Mouse (Mus musculus) heart, postnatal 0 days (tissue): ENCODE results near the gene Gm10392. TPM values are rescaled to one million over a fixed set of nuclear protein-coding genes. Genes with fewer than 3 reads are reported as not detected.
A peak's percentile ranks its signal among the peaks of the same experiment; 100 is the strongest.

Source experiments
- ATAC-seq: fragments of 200-750 bp; cut with Nextera tagmentation; 2 replicates; pipeline ENCODE4 v1.8.0; 2017; ENCODE audit warnings: low read depth, moderate number of reproducible peaks, moderate library complexity; ENCODE audit not compliant: insufficient read depth
- DNase-seq: peaks from one replicate; pipeline ENCODE4 v3.0.0-alpha.2; 2016; ENCODE audit warnings: low spot score
- H3K27ac ChIP-seq: fragments of 300-500 bp; sonication (generic); 2 replicates; pipeline ENCODE4 v1.5.1; 2014; ENCODE audit warnings: low read depth, mild to moderate bottlenecking
- H3K27me3 ChIP-seq: fragments of 300-500 bp; sonication (generic); 2 replicates; pipeline ENCODE4 v1.6.1; 2014; ENCODE audit warnings: low read length, mixed read lengths; ENCODE audit not compliant: control insufficient read depth, insufficient read depth
- H3K36me3 ChIP-seq: fragments of 300-500 bp; sonication (generic); replicated peaks from 2 replicates; pipeline ENCODE4 v1.6.1; 2014; ENCODE audit warnings: low read length, mixed read lengths; ENCODE audit not compliant: control insufficient read depth, insufficient read depth
- H3K4me1 ChIP-seq: fragments of 300-500 bp; sonication (generic); 2 replicates; pipeline ENCODE4 v1.6.1; 2014; ENCODE audit warnings: antibody characterized with exemption; ENCODE audit not compliant: control insufficient read depth, insufficient read depth
- H3K4me2 ChIP-seq: fragments of 300-500 bp; sonication (generic); 2 replicates; pipeline ENCODE4 v1.6.1; 2014; ENCODE audit warnings: low read depth, mild to moderate bottlenecking, low read length, moderate library complexity
- H3K4me3 ChIP-seq: fragments of 300-500 bp; sonication (generic); 2 replicates; pipeline ENCODE4 v1.5.1; 2014; ENCODE audit warnings: low read depth, low read length
- H3K9ac ChIP-seq: fragments of 300-500 bp; sonication (generic); replicated peaks from 2 replicates; pipeline ENCODE4 v1.6.1; 2014; ENCODE audit warnings: low read depth, low read length, mixed read lengths
- H3K9me3 ChIP-seq: fragments of 300-500 bp; sonication (generic); replicated peaks from 2 replicates; pipeline ENCODE4 v1.6.1; 2016; ENCODE audit warnings: low read length; ENCODE audit not compliant: control insufficient read depth
- CTCF ChIP-seq: IDR thresholded peaks from 2 replicates; pipeline ENCODE4 v1.5.1; 2016; ENCODE audit warnings: antibody characterized with exemption, control low read depth, low read depth
- EP300 ChIP-seq: IDR thresholded peaks from 2 replicates; pipeline ENCODE4 v1.6.1; 2016; ENCODE audit warnings: antibody characterized with exemption, low read depth
- WGBS: fragments of 180-500 bp; shearing (Covaris S2); extraction: QIAGEN DNeasy Blood & Tissue Kit; methylation state at CpG from one replicate; pipeline ENCODE4 v1.1.7; 2014; 5-methylcytosine and 5-hydroxymethylcytosine counted together
- polyA plus RNA-seq: library from polyadenylated mRNA; unstranded; fragments of >200 nt; fragmentation: Nextera tagmentation; extraction: Ambion mirVana; gene quantifications from 2 replicates; pipeline ENCODE4 v1.2.1, GENCODE M21; 2015
- total RNA-seq: library from RNA; depleted of rRNA; stranded (reverse); fragments of >200 nt; gene quantifications from 2 replicates; pipeline ENCODE4 v1.2.3, GENCODE M21; 2014; ENCODE audit warnings: low replicate concordance

The Gm10392 gene
- total and polyA plus RNA-seq, 2 experiments from 2014 or later = 0.08 TPM; not detected in 1

DNA sequence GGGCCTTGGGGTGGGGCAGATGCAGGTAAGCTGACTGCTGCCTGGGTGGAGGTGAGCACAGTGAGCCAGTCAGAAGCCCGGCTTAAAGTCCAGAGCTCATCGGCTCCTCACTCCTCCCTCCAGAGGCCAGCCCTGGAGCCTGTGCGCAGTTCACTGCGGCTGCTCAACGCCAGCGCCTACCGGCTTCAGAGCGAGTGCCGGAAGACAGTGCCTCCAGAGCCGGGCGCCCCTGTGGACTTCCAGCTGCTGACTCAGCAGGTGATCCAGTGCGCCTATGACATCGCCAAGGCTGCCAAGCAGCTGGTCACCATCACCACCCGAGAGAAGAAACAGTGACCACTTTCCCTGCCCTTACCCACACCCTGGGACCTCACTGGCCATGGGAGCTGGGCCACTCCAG lies 12.7 kb downstream of the Gm10392 start:
- no peak overlapping the region for H3K4me2 ChIP-seq
- peaks cover 54% of the 10 kb centered on the region for H3K36me3 ChIP-seq
- H3K9me3 ChIP-seq = no peaks in the 10 kb centered on the region
- H3K4me1 ChIP-seq = 0 out of 2 replicates have a peak, but pooled peaks cover 8% of the 10 kb centered on the region
- H3K27me3 ChIP-seq = no peaks in the 10 kb centered on the region
- 80% methylated on average over 14 of the region's 14 CpGs for WGBS
- no peak for DNase-seq
- no peak for ATAC-seq
- no peak overlapping the region for H3K4me3 ChIP-seq
- H3K27ac ChIP-seq = no peak overlapping the region
- TF ChIP-seq CTCF (no peak), EP300 (no peak)
- H3K9ac ChIP-seq = no peak overlapping the region

DNA sequence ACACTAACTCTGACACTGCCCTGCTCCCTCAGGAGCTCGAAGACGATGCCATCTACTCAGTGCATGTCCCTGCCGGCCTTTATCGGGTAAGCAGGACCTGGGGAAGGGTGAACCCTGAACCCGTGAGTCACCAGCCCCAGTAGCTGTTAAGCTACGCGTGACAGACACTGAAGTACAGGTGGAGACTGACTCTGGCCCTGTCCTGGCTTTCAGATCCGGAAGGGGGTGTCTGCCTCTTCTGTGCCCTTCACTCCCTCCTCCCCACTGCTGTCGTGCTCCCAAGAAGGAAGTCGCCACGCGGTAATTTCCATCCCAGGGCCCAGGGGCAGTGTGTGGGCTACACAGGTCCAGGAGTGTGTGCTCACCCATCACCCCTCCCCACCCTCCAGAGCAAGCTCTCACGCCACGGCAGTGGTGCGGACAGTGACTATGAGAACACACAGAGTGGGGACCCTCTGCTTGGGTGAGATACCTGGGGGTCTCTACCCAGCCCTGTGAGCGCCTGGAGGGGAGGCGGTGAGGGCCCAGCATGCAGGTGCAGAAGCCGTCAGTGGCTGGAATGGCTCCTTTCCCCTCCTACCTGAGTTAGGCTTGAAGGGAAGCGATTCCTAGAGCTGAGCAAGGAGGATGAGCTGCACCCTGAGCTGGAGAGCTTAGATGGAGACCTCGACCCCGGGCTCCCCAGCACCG lies 13.6 kb downstream of the Gm10392 start:
- WGBS = 84% methylated on average over 22 of the region's 22 CpGs
- TF ChIP-seq CTCF (no peak), EP300 (no peak)
- DNase-seq (no peak), ATAC-seq (no peak)
- no peak overlapping the region for H3K27ac ChIP-seq
- no peaks in the 10 kb centered on the region for H3K27me3 ChIP-seq
- no peak overlapping the region for H3K9ac ChIP-seq
- no peak overlapping the region for H3K4me3 ChIP-seq
- peaks cover 59% of the 10 kb centered on the region for H3K36me3 ChIP-seq
- H3K9me3 ChIP-seq = no peaks in the 10 kb centered on the region
- 0 out of 2 replicates have a peak, but pooled peaks cover 8% of the 10 kb centered on the region for H3K4me1 ChIP-seq
- no peak overlapping the region for H3K4me2 ChIP-seq

DNA sequence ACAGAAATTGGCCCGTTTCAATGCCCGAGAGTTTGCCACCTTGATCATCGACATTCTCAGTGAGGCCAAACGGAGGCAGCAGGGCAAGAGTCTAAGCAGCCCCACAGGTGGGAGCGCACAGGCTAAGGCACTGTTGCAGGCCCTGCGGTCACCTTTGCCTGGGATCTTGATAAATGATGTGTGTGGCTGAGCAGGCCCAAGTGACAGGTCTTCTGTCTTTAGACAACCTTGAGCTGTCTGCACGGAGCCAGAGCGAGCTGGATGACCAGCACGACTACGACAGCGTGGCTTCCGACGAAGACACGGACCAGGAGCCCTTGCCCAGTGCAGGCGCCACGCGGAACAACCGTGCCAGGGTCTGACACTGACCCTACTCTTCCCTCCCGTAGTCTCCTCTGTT lies 14.6 kb downstream of the Gm10392 start:
- Histone ChIP-seq H3K9me3 (no peaks in the 10 kb centered on the region), H3K27me3 (no peaks in the 10 kb centered on the region), H3K4me2 (no peak overlapping the region), H3K9ac (no peak overlapping the region), H3K36me3 (peaks cover 70% of the 10 kb centered on the region), H3K27ac (no peak overlapping the region), H3K4me3 (no peak overlapping the region), H3K4me1 (0 out of 2 replicates have a peak, but pooled peaks cover 8% of the 10 kb centered on the region)
- TF ChIP-seq EP300 = no peak
- TF ChIP-seq CTCF = no peak
- ATAC-seq (no peak), DNase-seq (no peak)
- WGBS = 94% methylated on average over 19 of the region's 19 CpGs

DNA sequence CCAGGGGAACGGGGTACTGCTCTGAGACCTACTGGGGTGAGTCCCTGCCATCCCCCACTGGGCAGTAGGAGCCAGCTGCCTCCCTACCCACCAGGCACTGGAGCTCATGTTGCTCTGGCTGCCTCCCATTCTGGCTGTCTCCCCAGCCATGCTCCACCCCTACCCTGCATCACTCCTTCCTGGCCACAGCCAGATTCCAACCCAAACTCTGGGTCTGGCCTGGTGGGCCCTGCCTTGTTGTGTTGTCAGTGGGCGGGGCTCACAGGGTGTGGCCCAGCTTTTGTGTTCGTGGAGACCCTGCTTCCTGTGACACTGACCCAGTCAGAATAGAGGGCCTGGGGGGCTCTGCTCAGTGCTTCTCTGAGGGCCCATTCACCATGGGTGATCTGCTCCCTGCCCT lies 15.5 kb downstream of the Gm10392 start:
- H3K4me1 ChIP-seq = peaks cover 7% of the 10 kb centered on the region
- no peaks in the 10 kb centered on the region for H3K9me3 ChIP-seq
- no peak for TF ChIP-seq CTCF
- no peak for TF ChIP-seq EP300
- H3K36me3 ChIP-seq = peaks cover 75% of the 10 kb centered on the region
- 0 out of 2 replicates have a peak, but pooled peaks have one; percentile 18 for ATAC-seq
- no peak overlapping the region for H3K4me3 ChIP-seq
- 59% methylated on average over 3 of the region's 3 CpGs for WGBS
- H3K4me2 ChIP-seq = no peak overlapping the region
- no peak overlapping the region for H3K9ac ChIP-seq
- no peak for DNase-seq
- no peaks in the 10 kb centered on the region for H3K27me3 ChIP-seq
- no peak overlapping the region for H3K27ac ChIP-seq

DNA sequence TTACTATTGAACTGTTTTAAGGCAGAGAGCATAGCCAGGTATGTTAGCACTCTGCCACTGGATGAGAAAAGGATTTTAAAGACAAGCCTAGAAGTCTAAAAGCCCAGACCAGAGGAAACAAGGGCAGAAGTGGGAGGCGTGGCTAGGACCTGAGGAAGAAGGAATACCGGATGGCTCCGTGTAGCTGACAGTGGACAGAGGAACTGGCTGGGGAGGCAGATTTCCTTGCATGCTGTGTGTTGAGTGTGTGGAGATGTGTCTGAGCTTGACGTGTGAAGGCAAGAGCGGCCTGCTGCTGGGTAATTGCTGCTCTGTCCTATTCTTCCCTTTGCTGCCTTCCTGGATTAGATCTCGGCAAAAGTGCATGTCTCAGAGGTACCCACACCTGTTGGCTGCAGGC lies 16.5 kb downstream of the Gm10392 start:
- no peak overlapping the region for H3K27ac ChIP-seq
- DNase-seq (no peak), ATAC-seq (no peak)
- H3K27me3 ChIP-seq = no peaks in the 10 kb centered on the region
- H3K36me3 ChIP-seq = peaks cover 75% of the 10 kb centered on the region
- peaks cover 14% of the 10 kb centered on the region for H3K4me1 ChIP-seq
- 67% methylated on average over 6 of the region's 6 CpGs for WGBS
- no peak overlapping the region for H3K9ac ChIP-seq
- H3K4me2 ChIP-seq = no peak overlapping the region
- TF ChIP-seq CTCF = no peak
- TF ChIP-seq EP300 = no peak
- no peak overlapping the region for H3K4me3 ChIP-seq
- H3K9me3 ChIP-seq = no peaks in the 10 kb centered on the region

DNA sequence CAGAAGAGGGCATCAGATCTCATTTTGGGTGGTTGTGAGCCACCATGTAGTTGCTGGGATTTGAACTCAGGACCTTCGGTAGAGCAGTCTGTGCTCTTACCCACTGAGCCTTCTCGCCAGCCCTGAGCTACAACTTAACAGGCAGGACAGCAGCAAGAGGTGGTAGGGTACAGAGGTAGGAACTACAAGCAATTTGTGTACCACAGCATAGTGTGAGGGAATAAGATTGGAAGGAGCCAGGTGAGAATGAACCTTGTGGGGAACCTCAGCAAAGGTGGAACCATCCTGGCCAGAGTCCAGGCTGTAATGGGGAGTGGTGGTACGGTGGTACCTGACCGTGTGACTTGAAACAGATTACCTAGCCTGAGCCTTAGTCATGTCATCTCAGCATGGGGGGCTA lies 17.0 kb downstream of the Gm10392 start:
- ATAC-seq (no peak), DNase-seq (no peak)
- Histone ChIP-seq H3K27me3 (no peaks in the 10 kb centered on the region), H3K4me1 (peaks cover 20% of the 10 kb centered on the region), H3K9me3 (no peaks in the 10 kb centered on the region), H3K36me3 (peaks cover 71% of the 10 kb centered on the region), H3K4me3 (no peak overlapping the region), H3K4me2 (no peak overlapping the region), H3K9ac (no peak overlapping the region), H3K27ac (no peak overlapping the region)
- TF ChIP-seq EP300 (no peak), CTCF (no peak)
- WGBS = 88% methylated on average over 4 of the region's 4 CpGs
